Mouse (Mus musculus): ENCODE data around the gene Gm28048.
A peak's percentile ranks its signal among the peaks of the same experiment; 100 is the strongest.

Gm28048 gene

DNA sequence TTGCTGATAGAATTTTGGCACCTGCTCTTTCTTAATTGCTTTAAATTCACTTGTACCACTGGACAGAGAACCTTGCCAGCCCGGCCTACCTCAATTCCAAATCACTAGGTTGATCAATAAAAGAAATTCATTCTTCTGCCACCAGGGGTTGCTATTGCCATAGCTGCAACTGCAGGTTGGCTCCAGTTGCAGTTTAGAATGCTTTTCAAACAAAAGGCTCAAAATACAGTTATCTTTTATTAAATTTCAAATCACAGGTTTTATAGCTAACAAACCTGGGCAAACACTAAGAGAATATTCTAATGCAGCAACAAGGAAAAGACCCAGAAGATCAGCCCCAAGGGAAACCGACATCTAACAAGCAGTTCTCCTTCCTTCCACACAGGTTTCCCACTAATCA is 5.5 kb upstream of the Gm28048 start:
- peak in 1 of 2 experiments; percentile 45 for DNase-seq

DNA sequence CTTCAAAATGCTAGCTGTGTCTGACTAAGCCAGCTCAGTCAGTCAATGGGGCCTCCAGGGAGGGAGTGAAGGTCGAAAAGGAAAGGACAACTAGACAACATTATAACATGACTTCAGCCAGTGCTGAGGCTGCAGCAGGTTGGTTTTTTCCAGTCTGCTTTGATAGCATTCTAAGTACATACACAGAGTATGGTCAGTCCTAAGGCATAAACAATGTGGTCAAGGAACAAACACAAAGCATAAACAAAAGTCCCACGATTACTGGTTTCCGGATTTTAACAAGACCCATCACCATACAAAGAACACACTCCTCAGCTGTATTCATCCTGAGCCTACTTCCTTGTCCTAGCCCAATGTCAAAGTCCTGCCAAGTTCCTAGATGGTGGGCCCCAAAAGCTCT is 3.6 kb upstream of the Gm28048 start:
- no peak for DNase-seq

- no peak for DNase-seq
These were observed 956 bp upstream of the Gm28048 start for GRCm38 (mm10) chr11:22982846-22983245.

DNA sequence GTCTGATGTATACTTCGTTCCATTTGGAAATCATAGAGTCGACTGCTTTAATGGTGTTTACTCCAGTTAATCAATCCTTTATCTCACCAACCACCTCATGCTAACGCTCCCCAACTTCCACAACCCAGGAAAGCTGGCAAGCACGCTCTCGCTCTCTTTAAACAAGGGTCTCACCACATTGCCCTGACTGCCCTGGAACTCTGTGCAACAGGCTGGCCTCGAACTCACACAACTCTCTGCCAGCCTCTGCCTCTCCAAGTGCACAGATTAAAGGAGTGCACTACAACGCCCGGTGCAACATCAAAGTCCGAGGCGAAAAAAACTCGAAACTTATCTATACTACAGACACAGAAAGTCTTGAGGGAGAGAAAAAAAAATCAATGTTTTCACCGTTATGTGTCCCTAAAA is 343 bp downstream of the Gm28048 start:
- DNase-seq = peak in 1 of 2 experiments; percentile 31

DNA sequence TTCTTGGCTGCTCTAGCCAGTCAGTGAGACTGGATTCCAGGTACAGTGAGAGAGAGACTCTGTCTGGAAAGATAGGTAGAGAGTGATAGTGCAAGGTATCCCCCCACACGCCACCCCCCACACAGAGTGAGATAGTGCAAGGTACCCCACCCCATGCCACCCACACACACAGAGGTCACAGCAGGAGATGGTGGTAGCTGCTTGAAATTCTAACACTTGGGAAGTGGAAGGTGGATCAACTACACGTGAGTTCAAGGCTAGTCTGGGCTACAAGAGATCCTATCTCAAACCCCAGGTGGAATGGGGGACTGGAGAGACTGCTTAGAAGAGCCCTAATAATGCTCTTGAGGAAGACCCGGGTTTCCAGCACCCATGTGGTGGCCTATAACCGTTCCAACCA is 849 bp downstream of the Gm28048 start:
- no peak for DNase-seq

GRCm38 (mm10) chr11:22979221-22979620 is 2.7 kb downstream of the Gm28048 start:
- DNase-seq = no peak

DNA sequence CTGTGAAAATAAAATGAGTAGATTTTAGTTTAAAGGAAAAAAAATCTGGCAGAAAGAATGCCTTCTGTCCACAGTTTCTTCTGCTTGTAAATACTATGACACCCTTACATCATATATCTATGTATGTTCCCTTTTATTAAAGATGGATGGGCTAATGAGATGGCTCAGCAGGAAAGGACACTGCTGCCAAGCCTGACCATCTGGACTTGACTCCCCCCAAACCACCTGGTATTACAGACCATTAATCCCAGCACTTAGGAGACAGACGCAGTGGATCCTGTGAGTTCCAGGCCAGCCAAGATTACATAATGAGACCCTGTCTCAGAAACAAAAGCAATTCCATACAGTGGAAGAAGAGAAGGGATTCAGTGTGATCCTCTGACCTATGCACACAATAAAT is 3.2 kb downstream of the Gm28048 start:
- no peak for DNase-seq

- no peak for DNase-seq
These were observed 3.7 kb downstream of the Gm28048 start for GRCm38 (mm10) chr11:22978215-22978614.

- DNase-seq = no peak
These were observed 8.3 kb downstream of the Gm28048 start for GRCm38 (mm10) chr11:22973599-22973998.

DNA sequence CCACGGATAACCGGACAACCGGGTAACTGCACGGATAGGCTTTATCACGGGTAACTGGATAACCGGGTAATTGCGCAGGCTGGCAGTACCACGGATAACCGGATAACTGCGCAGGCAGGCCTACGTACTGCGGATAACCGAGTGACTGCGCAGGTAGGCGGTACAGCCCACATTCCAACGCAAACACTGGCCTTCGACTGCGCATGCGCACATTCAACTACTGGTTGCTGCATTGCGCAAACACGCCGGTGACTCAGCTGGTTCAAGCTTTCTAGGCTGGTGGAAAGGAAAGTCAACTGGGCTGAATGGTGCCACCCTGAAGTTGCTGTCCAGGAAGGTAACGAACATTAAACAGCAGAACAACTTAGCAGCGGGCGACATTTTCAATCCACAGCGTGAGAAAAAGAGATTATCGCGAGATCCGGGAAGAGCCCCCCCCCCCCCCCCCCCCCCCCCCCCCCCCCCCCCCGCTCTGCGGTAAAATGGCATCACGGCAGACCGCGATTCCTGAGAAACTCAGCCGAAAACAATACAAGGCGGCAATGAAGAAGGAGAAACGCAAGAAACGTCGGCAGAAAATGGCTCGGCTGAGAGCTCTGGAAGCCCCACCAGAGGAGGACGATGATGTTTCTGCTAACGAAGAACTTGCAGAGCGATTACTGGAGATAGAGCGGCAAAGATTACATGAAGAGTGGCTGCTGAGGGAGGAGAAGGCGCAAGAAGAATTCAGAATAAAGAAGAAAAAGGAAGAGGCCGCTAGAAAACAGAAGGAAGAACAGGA is 9.0 kb downstream of the Gm28048 start:
- peak; percentile 84 to 87 for DNase-seq

- peak; percentile 65 to 73 for DNase-seq
These were observed 9.8 kb downstream of the Gm28048 start, which contains the start of gene Zrsr1 for GRCm38 (mm10) chr11:22971835-22972709. Gene Zrsr1 (plus strand): TSS chr11:22972005.

- no peak for DNase-seq
These were observed 11.3 kb downstream of the Gm28048 start for GRCm38 (mm10) chr11:22970546-22970945.

DNA sequence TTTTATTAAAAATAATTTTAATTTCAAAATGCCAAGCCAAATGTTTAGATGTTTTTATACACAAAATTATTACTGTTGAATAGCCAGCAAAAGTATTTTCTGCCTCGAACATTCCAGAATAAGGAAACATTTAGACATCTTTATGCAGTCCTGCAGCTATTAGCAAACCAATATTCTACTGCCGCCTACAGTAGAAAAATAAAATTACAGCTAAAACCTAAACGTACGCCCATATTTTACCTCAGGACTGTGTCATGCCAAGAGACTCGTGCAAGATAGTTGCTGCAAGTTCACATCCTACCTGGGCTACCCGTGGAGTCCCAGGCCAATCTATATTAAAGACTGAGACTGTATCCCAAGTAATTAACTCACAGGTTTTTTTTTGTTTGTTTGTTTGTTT is 12.4 kb downstream of the Gm28048 start:
- no peak for DNase-seq

GRCm38 (mm10) chr11:22965503-22965902 is 16.4 kb downstream of the Gm28048 start:
- DNase-seq = no peak

- no peak for DNase-seq
These were observed 17.5 kb downstream of the Gm28048 start for GRCm38 (mm10) chr11:22964401-22964800.

DNA sequence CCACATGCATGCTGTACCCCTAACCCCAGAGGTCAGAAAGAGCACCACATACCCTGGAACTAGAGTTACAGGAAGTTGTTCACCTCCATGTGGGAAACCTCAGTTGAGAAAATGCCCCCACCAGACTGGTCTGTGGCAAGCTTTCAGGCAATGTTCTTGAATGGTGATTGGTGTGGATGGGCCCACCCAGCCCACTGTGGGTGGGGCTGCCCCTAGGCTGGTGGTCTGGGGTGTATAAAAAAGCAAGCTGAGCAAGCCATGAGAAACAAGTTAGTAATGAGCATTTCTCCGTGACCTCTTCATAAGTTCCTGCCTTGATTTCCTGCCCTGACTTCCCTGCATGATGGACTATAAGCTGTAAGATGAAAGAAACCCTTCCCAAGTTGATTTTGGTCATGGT is 19.8 kb downstream of the Gm28048 start:
- DNase-seq = no peak

DNA sequence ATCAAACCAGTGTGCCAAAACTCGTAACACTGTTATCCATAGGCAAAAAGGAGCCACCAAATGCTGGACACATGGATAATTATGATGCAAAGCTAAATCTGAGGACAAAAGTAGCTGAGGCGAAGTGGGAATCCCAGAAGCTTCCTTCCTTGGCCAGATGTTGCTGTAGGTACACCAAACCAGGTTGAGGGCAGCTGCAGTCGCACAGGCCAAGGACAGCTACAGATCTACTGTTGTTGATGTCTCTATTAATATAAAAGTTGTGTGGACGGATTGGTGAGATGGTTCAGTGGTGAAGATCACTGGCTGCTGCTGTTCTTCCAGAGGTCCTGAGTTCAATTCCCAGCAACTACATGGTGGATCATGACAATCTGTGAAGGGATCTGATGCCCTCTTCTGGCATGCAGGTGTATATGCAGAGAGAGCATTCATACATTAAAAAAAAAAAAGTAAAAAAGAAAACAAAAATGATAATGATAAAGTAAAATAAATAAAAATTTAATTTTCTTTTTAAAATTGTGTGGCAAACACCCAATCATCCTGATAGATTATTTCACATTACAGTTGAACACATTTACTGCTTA is 24.0 kb downstream of the Gm28048 start:
- no peak for DNase-seq

DNA sequence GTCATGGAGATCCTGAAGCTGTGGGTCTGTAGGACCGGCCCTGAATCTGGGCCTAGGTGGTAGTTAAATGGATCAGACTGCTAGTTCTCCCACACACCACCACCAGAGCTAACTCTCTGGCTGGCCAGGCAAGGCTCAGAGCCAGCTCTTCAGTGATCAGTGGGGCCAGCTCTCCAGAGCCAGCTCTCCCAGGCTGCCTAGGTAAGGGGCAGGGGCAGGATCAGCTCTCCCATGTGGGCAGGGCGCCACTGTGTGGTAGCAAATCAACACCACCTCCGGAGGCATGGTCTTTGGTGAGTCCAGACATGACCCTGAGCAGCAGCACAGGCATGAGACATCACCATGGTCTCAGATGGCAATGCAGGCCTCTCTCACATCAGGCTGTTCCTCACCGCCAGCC is 25.1 kb downstream of the Gm28048 start:
- peak; percentile 77 to 81 for DNase-seq

DNA sequence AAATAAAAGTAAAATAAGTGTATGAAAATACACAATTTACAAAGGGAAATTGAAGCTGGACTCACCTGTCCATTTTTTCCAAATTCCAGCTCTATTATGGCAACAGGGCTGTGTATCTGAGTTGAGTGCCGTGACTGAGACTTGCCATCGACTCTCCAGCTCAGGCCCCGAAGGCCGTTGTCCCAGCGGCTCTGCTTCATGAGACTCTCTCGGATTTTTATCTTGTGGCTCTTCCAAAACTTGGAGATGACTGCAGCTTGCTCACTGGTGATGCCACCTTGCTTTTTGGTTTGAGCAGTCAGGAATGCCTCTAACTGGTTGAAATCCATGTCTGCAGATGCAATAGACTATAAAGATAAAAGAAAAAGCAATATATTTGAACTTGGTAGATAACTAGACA is 25.5 kb downstream of the Gm28048 start:
- DNase-seq = no peak

GRCm38 (mm10) chr11:22952668-22953067 is 29.2 kb downstream of the Gm28048 start:
- DNase-seq = no peak

- DNase-seq = no peak
These were observed 31.8 kb downstream of the Gm28048 start for GRCm38 (mm10) chr11:22950131-22950530.

- no peak for DNase-seq
These were observed 32.8 kb downstream of the Gm28048 start for GRCm38 (mm10) chr11:22949101-22949500.

DNA sequence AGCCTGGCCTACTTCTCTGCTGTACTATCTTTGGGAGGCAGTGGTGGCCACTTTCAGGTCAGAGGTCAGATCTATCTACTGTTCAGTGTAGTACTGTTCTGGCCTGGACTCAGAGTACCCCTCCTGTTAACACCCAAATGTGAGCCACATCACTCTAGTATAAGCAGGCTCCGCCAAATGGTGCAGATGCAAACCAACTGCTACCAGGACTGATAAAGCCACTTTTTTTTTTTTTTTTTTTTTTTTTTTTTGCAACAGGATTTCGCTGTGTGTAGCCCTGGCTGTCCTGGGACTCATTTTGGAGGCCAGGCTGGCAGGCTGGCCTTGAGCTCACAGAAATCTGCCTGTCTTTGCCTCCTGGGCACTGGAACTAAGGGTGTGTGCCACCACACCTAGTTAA is 42.9 kb downstream of the Gm28048 start:
- no peak for DNase-seq
